Mouse (Mus musculus) heart, adult 2 months (tissue): ENCODE data around the gene Ruvbl2. TPM values are rescaled to one million over a fixed set of nuclear protein-coding genes. Genes with fewer than 3 reads are reported as not detected.

Experiments
- DNase-seq, 2 experiments: peaks; one replicate each; pipeline ENCODE4 v3.0.0; 2021
- H3K27ac ChIP-seq: fragments of 200-600 bp; 2 replicates; pipeline ENCODE4 v1.8.1; 2022
- H3K27me3 ChIP-seq: fragments of 200-500 bp; 2 replicates; pipeline ENCODE4 v1.6.1; 2012; ENCODE audit warnings: mild to moderate bottlenecking, low read length, inconsistent platforms, mixed read lengths; ENCODE audit not compliant: control insufficient read depth, insufficient read depth
- H3K36me3 ChIP-seq: fragments of 200-500 bp; 2 replicates; pipeline ENCODE4 v1.6.1; 2012; ENCODE audit warnings: low read length, inconsistent platforms; ENCODE audit not compliant: control insufficient read depth, insufficient read depth
- H3K4me1 ChIP-seq: fragments of 200-500 bp; 2 replicates; pipeline ENCODE4 v1.6.1; 2011; ENCODE audit warnings: low read length; ENCODE audit not compliant: control insufficient read depth, insufficient read depth
- H3K4me3 ChIP-seq: fragments of 200-600 bp; 2 replicates; pipeline ENCODE4 v1.8.1; 2022
- H3K79me2 ChIP-seq: fragments of 200-500 bp; replicated peaks from 2 replicates; pipeline ENCODE4 v1.6.1; 2012; ENCODE audit warnings: mild to moderate bottlenecking, inconsistent platforms, low read length, moderate library complexity, mixed read lengths; ENCODE audit not compliant: control insufficient read depth, insufficient read depth
- H3K9ac ChIP-seq: fragments of 200-500 bp; 2 replicates; pipeline ENCODE4 v1.6.1; 2012; ENCODE audit warnings: low read depth, mild to moderate bottlenecking, control low read depth, inconsistent platforms, low read length, mixed read lengths
- CTCF ChIP-seq: fragments of 200-600 bp; IDR thresholded peaks from 2 replicates; pipeline ENCODE4 v1.8.1; 2022; ENCODE audit warnings: antibody characterized with exemption, mild to moderate bottlenecking, moderate library complexity
- EP300 ChIP-seq: fragments of 200-500 bp; IDR thresholded peaks from 2 replicates; pipeline ENCODE4 v1.6.1; 2011; ENCODE audit warnings: low read depth, low read length, control low read depth; ENCODE audit not compliant: insufficient read depth
- POLR2A ChIP-seq: fragments of 200-500 bp; IDR thresholded peaks from 2 replicates; pipeline ENCODE4 v1.6.1; 2011; ENCODE audit warnings: mild to moderate bottlenecking, low read depth, low read length, control low read depth; ENCODE audit not compliant: insufficient read depth
- WGBS: fragments of 180-500 bp; shearing (Covaris S2); methylation state at CpG from one replicate; pipeline ENCODE4 v1.1.7; 2018; 5-methylcytosine and 5-hydroxymethylcytosine counted together
- intact Hi-C: fragments of 180-260 bp; cut with DNase I; formaldehyde crosslinking; loops from one replicate; pipeline ENCODE4 v1.15.1; 2025
- polyA plus RNA-seq: library from polyadenylated mRNA; depleted of rRNA; stranded (reverse); fragments of >200 nt; gene quantifications from 2 replicates; pipeline ENCODE4 v1.2.3, GENCODE M21; 2012
- total RNA-seq, 2 experiments: library from RNA; stranded (reverse); gene quantifications; 2 replicates each; pipeline ENCODE4 v1.2.3; 2021

Ruvbl2 gene
- total and polyA plus RNA-seq, 3 experiments: 26.5 to 32.7 (median 26.9) TPM

DNA sequence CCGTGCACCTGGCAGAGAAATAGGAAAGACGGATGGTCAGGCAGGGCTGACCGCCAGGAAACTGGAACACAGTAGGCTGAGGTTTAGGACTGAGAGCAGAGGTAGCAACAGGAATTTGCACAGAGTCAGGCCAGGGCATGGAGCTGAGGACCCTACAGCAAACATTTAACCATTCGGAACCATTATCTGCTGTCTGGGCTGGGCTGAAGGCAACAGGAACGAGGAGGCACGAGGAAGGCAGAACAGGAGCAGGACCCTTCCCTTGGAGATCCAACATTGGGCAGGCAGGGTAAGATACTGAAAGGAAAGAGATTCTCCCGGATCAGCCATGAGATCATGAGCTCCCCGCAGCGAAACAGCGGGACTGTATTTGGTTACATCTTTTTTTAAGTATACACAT, 30.1 kb downstream of the Ruvbl2 start:
- no peak for DNase-seq
- intact Hi-C loops: loop anchor here (2.0 kb wide), 1 partner anchor 25 kb away; no protein-coding TSS in a partner anchor
- Histone ChIP-seq H3K79me2 (no peaks in the 10 kb centered on the region), H3K27me3 (no peaks in the 10 kb centered on the region), H3K27ac (no peak overlapping the region), H3K9ac (no peak overlapping the region), H3K4me1 (0 out of 2 replicates have a peak, but pooled peaks cover 3% of the 10 kb centered on the region), H3K36me3 (no peaks in the 10 kb centered on the region), H3K4me3 (no peak overlapping the region)
- WGBS: 73% methylated on average over 10 of the region's 10 CpGs
- TF ChIP-seq POLR2A (no peak), EP300 (no peak), CTCF (no peak)

DNA sequence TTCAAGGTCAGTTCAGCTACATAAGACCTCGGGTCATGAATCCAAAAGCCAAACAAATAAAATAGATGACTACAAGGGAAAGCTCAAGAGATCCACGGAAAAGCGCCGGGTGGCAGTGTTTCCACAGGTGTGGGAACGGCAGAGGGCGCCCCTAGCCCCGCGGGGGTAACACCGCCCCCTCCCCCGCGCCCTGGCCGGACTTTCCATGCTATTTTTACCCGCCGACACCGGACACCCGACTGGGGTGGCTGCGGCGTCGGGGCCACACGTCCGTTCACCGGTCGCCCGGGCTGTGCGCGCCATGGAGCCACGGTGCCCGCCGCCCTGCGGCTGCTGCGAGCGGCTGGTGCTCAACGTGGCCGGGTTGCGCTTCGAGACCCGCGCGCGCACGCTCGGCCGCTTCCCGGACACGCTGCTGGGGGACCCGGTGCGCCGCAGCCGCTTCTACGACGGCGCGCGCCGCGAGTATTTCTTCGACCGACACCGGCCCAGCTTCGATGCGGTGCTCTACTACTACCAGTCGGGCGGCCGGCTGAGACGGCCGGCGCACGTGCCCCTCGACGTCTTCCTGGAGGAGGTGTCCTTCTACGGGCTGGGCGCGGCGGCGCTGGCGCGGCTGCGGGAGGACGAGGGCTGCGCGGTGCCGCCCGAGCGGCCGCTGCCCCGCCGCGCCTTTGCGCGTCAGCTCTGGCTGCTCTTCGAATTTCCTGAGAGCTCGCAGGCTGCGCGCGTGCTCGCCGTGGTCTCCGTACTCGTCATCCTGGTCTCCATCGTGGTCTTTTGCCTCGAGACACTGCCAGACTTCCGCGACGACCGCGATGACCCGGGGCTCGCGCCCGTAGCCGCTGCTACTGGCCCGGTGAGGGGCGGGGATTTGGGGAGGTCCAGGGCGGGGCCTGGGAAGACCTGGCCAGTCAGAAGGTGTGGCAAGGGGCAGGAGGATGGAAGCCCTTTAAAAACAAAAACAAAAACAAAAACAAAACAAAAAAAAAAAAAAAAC, 31.4 kb downstream of the Ruvbl2 start:
- intact Hi-C loops: loop anchor here (2.0 kb wide), 1 partner anchor 26 kb away; no protein-coding TSS in a partner anchor
- Histone ChIP-seq H3K4me3 (peak overlapping the region; percentile 23), H3K27me3 (no peaks in the 10 kb centered on the region), H3K36me3 (no peaks in the 10 kb centered on the region), H3K79me2 (no peaks in the 10 kb centered on the region), H3K27ac (peak overlapping the region; percentile 28; the same call in 1 of the 2 replicates), H3K9ac (peak overlapping the region; percentile 73), H3K4me1 (0 out of 2 replicates have a peak, but pooled peaks cover 3% of the 10 kb centered on the region)
- TF ChIP-seq CTCF: peak; percentile 67
- no peak for TF ChIP-seq EP300
- TF ChIP-seq POLR2A: peak; percentile 8; the same call in 1 of the 2 replicates
- WGBS: under 1% methylated on average over 114 of the region's 114 CpGs
- peak; percentile 67 to 73 for DNase-seq

DNA sequence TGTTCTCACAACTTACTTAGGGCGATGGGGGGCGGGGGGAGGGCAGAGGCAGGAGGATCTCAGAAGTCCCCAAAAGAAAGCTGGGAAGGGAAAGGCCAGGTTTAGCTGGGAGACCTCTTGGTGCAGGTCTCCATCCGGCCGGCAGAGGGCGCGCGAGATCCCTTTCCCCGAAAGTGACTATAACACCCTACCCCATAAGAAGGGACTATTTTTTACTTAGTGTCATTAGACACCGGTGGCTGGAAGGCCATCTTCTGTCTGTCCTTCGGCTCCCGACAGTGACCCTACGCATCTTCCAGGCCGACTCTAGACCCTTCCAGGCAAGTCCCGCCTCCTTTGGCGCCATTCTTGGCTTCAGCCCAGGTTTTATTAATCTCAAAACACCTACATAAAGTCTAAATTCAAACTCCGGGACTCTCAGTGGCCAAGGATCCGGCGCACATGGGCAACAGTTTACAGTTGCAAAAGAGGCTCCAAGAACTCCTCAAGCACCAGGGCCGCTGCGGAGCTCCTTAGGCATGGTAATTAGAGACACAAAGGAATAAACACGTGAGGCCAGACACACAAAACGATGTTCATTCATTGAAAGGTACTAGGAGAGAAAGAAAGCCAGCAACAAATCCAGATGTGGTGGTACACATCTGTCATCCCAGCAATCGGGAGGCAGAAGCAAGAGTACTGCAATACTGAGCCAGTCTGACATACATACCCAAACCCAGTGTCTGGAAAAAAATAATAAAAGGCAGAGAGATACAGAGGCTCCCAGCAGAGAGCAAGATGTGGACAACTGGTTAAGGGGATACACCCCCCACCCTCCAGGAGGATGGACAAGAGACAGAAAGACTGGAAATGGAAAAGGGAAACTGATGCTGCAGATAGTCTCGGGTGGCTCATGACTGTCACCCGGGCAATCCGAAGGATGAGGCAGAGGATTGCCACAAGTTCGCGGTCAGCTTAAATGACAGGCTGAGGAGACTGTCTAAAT, 32.5 kb downstream of the Ruvbl2 start, which contains the start of gene Kcna7:
Gene Kcna7, plus strand, starts transcription at position 563 of the 985 bp plus-strand sequence.
- H3K27me3 ChIP-seq: no peaks in the 10 kb centered on the region
- 10% methylated on average over 28 of the region's 28 CpGs for WGBS
- peak; percentile 78 to 87 for DNase-seq
- no peak for TF ChIP-seq POLR2A
- H3K4me3 ChIP-seq: peak within 1 kb of the TSS; percentile 45
- intact Hi-C loops: loop anchor here (2.0 kb wide), 1 partner anchor 27 kb away; no protein-coding TSS in a partner anchor
- peak within 1 kb of the TSS; percentile 42 for H3K27ac ChIP-seq
- no peaks in the 10 kb centered on the region for H3K36me3 ChIP-seq
- H3K4me1 ChIP-seq: 0 out of 2 replicates have a peak, but pooled peaks cover 3% of the 10 kb centered on the region
- peak within 1 kb of the TSS; percentile 73 for H3K9ac ChIP-seq
- no peaks in the 10 kb centered on the region for H3K79me2 ChIP-seq

DNA sequence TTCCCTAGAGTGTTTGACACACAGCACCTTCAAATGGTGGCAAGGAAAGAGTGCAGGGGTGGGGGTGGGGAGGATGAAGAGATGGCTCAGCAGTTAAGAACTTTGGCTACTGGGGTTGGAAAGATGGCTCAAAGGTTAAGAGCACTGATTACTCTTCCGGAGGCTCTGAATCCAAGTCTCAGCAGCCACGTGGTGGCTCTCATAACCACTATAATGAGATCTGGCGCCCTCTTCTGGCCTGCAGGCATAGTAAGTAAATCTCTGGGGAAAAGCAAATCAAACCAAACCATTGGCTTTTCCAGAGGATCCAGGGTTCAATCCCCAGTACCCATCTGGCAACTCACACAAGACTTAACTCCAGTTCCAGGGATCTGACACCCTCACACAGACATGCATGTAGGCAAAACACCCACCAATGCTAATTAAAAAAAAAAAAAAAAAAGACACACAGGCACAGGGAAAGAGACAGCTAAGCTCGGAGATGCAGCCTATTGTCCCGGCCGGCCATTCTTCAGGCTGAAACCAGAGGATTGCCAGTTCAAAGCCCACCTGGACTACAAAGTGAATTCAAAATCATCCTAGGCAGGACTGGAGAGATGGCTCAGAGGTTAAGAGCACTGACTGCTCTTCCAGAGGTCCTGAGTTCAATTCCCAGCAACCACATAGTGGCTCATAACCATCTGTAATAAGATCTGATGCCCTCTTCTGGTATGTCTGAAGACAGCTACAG, 34.2 kb downstream of the Ruvbl2 start:
- WGBS: 42% methylated on average over 6 of the region's 6 CpGs
- H3K4me3 ChIP-seq: no peak overlapping the region
- no peaks in the 10 kb centered on the region for H3K27me3 ChIP-seq
- 0 out of 2 replicates have a peak, but pooled peaks cover 3% of the 10 kb centered on the region for H3K4me1 ChIP-seq
- no peaks in the 10 kb centered on the region for H3K79me2 ChIP-seq
- no peak overlapping the region for H3K9ac ChIP-seq
- no peak overlapping the region for H3K27ac ChIP-seq
- no peak for TF ChIP-seq POLR2A
- no peak for TF ChIP-seq EP300
- TF ChIP-seq CTCF: peak; percentile 73
- intact Hi-C loops: no loop called here
- no peaks in the 10 kb centered on the region for H3K36me3 ChIP-seq
- peak; percentile 45 to 56 for DNase-seq

DNA sequence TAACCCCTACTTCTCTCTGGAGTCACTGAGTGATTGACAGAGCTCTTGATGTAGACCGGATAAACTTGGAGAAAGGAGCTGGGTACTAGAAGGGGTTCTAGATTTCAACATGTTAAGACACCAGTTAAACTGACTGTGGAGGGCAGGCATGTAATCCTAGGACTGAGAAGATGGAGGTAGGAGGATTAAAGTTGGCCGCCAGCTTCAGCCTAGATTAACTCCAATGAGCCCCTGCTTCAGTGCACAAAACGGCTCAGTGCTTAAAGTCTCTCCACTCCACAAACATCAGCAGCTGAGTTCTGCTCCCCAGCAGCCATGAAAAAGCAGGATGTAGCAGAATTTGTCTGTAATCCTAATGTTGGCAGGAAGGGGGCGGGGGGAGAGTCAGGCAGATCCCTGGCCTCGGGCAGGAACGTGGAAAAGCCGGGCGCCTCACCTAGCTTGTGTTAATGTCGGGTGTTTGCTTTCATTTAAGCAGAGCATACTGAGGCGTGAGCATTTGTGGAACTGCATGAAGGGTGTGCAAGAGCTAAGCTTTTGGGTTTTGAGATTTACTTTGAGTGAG, 36.3 kb downstream of the Ruvbl2 start:
- Histone ChIP-seq H3K4me1 (0 out of 2 replicates have a peak, but pooled peaks cover 3% of the 10 kb centered on the region), H3K4me3 (no peak overlapping the region), H3K36me3 (no peaks in the 10 kb centered on the region), H3K27ac (no peak overlapping the region), H3K27me3 (no peaks in the 10 kb centered on the region), H3K9ac (no peak overlapping the region), H3K79me2 (no peaks in the 10 kb centered on the region)
- intact Hi-C loops: no loop called here
- 51% methylated on average over 10 of the region's 10 CpGs for WGBS
- DNase-seq: no peak
- no peak for TF ChIP-seq CTCF
- TF ChIP-seq EP300: no peak
- TF ChIP-seq POLR2A: no peak
